Mouse (Mus musculus): ENCODE measurements around the gene Ccnf.

DNA sequence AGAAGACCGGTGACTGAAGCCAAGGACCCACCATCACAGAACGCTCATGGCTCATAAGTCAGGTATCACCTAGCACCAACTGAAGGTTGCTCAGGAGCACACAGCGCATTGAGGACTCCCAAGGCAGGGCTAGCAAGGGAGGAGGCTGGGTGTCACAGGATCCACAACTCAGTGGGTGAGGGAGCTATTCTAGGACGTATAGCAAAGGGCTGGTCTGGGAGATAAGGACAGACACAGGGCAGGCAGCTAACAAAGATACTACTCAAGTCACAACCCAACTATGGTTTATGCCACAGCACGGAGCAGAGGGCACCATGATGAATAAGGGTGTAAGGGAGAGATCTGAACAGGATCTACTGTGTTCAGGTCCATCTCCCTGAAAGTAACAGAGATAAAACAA lies 25.4 kb downstream of the Ccnf start:
- TF ChIP-seq CTCF (IDR thresholded peaks at IDR 0.05; ENCODE audit: low read depth, low read length) (no peak), GATA1 (IDR thresholded peaks at IDR 0.05; ENCODE audit: borderline replicate concordance, low read length) (no peak), GATA2 (IDR thresholded peaks at IDR 0.05; ENCODE audit: borderline replicate concordance, low read depth, low read length) (no peak), TAL1 (conservative IDR thresholded peaks at IDR 0.05; ENCODE audit: low read depth, low read length) (peak; percentile 88), POLR2AphosphoS5 (IDR thresholded peaks at IDR 0.05; ENCODE audit: insufficient replicate concordance, low read depth, low read length) (no peak)

Data from G1E (cell line).